Mouse (Mus musculus): Measurements from ENCODE around the gene Gal.

The Gal gene

GRCm38 (mm10) chr19:3405531-3406281, 8.6 kb downstream of the Gal start:
- peak; percentile 42 to 66 for DNase-seq

- no peak for DNase-seq
Observed at GRCm38 (mm10) chr19:3404030-3404429, 10.3 kb downstream of the Gal start.

DNA sequence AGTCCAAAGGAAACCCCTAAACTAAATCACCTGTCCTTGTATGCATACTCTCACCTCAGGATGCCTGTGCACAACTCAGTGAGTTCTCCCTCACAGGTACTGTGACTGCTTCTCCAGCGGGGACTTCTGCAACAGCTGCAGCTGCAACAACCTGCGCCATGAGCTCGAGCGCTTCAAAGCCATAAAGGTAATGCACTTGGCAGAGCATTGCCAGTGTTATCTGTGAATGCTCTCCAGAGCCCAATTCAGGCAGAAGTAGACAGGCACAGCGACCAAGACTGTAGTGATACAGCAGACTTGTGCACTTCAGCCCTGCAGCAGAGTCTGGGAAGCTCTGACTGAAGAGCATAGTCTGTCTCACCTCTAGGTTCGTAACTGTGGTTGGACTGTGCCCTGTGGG, 12.0 kb downstream of the Gal start:
- no peak for DNase-seq

DNA sequence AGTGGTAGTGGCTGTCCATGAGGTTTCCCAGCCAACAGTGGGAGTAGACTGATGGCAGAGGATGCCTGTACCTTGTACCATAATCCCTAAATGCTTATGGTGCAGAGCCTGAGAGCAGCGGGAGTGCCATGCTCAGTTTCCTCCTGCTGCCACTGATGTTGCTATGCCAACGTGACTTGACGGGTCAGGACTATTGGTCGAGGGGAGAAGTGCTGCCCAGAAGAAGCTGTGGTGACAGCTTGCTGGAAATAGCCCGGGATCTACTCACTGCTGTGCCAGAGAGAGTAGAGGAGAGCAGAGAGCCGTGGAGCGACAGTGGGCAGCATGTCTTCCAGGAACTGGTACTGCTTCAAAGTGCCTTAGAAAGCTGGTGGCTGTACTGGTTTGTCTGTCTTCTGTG, 12.4 kb downstream of the Gal start:
- peak; percentile 60 to 72 for DNase-seq

DNA sequence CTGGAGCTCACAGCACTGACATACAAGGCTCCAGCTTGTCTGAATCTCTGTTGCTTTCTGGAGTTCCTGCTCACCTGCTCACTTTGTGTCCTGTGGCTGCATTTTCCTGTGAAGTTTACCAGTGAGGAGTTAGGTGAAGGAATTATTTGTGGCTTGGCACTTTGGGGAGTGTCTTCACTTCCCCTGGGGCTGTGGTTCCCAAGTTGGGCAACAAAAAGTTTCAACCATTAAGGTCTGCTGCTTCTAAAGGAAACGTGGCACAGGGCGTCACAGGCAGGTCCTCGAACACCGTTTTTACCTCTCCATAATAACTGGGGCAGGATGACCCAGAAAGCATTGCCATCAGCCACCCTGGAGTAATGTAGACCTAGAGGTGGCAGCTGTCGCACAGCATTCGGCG, 12.8 kb downstream of the Gal start:
- no peak for DNase-seq

- DNase-seq, result no peak
Observed at GRCm38 (mm10) chr19:3400057-3400456, 14.3 kb downstream of the Gal start.

DNA sequence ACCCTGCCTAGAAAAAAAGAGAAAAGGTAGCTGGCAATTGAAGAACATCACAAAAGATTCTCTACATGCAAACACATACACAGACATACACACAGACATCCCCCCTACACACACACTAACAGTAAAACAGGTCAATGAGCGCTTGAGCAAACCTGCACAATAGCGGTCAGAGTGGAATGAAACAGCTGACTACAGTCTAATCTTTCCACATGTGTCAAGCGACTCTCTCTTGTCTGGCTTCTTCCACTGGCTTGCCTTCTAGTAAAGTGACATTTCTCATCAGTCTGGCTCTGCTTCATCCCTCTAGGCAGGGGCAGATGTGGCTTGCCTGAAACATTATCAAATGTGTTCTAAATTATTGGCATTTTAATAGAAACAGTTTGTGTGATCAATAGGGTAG, 20.1 kb downstream of the Gal start:
- DNase-seq, result no peak

GRCm38 (mm10) chr19:3392384-3392783, 22.0 kb downstream of the Gal start:
- no peak for DNase-seq

GRCm38 (mm10) chr19:3389089-3389488, 25.3 kb downstream of the Gal start:
- DNase-seq, result peak; percentile 88 to 92

DNA sequence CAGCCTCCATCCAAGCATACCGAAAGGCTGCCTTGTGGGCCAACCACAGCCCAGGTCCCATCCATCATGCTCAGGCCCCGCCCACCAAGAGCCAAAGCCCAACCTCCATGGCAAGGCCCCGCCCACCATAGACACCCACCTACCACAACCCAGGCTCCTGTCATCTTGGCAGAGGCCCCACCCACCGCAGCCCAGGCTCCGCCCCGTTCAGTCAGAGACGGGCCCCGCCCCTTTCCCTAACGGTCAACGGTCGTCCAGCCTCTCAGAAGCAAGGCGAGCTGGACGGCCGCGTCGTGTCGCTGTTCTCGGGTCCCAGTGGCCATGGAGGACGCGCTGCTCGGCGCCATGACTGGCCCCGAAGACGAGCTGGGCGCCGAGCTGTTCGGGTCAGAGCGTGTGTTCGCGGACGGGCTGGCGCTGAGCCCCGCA, 25.7 kb downstream of the Gal start, which contains the start of gene Tesmin:
Gene Tesmin, plus strand, starts transcription at position 229 of the 429 bp plus-strand sequence.
- peak; percentile 79 to 95 for DNase-seq

DNA sequence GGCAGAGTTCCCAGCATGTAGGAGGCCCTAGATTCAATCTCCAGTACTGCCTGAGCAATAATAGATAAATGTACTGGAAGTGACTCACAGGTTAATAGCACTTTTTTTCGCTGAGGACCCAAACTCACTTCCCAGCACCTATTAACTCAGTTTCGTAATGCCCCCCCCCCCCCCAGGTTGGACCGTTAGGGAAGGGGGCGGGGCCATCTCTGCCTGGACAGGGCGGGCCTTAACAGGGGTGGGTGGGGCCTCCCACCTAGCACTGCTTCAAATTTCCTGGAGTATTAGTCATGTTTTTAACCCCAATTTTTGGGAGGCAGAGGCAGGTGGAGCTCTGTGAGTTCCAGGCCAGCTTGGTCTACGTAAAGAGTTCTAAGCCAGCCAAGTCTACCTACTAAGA, 26.3 kb downstream of the Gal start:
- DNase-seq, result peak in 1 of 2 experiments; percentile 22

- DNase-seq, result no peak
Observed at GRCm38 (mm10) chr19:3378614-3379013, 35.7 kb downstream of the Gal start.

DNA sequence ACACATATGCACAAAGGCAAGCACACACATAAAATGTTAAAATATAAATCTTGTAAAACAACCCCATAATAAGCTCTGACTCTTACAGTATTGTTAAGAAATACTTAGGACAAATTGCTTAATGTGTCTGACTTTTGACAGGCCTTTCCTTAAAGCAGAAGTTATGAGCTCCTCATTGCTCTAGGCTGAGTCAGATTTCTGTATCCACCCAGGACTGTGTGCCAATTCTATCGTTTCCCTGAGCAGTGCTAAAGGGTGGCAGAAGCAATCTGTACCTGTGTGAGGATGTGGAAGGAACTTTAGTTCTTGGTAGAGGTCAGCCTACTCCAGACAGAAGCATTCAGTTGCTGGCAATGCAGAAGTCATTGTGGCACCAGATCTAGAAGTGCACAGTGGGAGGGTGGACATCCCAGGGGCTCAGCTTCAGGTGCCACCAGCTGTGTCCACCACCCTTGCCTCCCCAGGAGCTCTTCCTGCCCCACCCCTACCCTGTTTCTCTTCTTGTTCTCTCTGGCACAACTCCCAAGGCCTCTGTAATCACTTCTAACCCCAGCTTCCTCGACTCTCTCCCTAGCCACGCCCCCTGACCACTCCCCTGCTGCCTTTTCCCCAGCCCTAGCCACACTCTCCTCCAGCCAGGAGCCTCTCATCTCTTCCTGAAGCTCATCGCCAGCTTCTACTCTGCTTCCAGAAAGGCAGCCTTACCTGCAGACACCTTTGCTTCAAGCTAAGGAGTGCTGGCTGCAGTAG, 37.2 kb downstream of the Gal start:
- DNase-seq, result no peak

DNA sequence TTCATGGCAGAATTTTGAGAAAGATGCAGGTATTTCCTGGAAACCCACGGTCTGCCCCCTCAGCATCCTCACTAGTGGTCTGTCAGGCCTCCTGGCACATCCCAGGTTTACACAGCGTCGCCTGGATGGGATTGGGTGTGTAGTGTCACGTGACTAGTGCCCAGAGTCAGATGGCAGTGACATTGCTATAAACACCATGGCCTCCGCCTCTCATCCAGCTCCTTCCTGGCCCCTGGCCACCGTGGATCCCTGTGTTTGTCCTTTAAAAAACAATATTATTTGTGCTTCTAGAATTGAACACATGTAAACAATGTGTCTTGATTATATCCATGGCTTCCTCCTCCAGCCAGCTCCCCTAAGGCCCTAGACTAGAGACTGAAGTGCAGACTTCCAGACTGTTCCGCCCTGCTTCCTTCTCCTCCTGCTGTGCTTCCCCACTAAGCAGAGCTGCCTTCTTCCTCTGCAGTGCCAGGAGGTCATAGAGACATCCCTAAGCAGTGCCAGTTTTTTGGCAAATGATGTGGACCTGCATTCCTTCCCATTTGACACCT, 38.3 kb downstream of the Gal start:
- peak; percentile 25 to 29 for DNase-seq

DNA sequence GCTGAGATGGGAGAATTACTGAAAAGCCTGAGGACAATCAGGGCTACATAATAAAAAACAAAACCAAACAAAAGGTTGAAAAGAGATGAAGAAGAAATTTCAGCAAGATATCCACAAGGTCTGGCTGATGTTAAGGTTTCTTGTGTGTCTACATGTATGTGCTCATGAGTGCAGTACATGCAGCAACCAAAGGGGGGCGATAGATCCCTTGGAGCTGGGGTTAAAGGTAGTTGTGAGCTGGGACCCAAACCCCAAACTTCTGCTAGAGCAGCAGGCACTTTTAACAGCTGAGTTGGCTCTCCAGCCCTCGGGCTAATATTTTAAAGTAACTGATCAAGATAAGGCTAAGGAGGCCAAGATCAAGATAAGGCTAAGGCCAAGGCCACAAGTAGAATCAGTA, 40.3 kb downstream of the Gal start:
- peak in 1 of 2 experiments; percentile 24 for DNase-seq

GRCm38 (mm10) chr19:3373380-3373779, 41.0 kb downstream of the Gal start:
- DNase-seq, result no peak

DNA sequence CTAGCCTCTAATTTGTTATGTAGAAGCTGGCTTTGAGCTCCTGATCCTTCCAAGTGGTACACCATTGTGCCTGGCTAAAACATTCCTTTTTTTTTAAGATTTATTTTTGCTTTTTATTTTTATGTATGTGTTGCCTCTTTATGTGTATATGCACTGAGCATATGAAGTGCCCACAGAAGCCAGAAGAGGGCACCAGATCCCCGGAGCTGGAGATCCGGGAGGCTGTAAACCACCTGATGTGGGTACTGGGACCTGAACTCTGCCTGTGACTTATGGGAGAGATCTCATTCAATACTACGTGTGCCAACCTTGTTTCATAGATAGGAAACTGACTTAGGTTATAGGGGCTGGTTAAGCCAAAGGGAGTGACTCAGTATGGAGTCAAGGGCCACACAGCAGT, 46.1 kb downstream of the Gal start:
- DNase-seq, result no peak

GRCm38 (mm10) chr19:3365089-3365488, 49.3 kb downstream of the Gal start:
- DNase-seq, result no peak

- DNase-seq, result peak in 1 of 2 experiments; percentile 31
Observed at GRCm38 (mm10) chr19:3363510-3363909, 50.8 kb downstream of the Gal start.

Measured in cerebellum, postnatal 14 days (tissue).